Mouse (Mus musculus): ENCODE measurements at regions not wholly inside any gene's neighbourhood (a gene's known extent, or its start where the extent isn't known, plus 50 kb on each side); places are given as distances from the start of the nearest gene placed in this dataset.

GRCm38 (mm10) chr17:64206196-64206718, 125.5 kb downstream of the Pja2 start:
- Histone ChIP-seq H3K9ac (ENCODE audit: control insufficient read depth, low read depth, low read length, poor library complexity, severe bottlenecking) (no peak overlapping the region), H3K79me2 (ENCODE audit: control insufficient read depth, insufficient read depth, low read length, poor library complexity) (no peaks in the 10 kb centered on the region), H3K27me3 (ENCODE audit: control insufficient read depth in 1 of 2, insufficient read depth in 2 of 2, low read length in 2 of 2) (peaks cover 0 to 2% of the 10 kb centered on the region in 2 experiments; a peak in 3 of 4 replicates), H3K27ac (ENCODE audit: control insufficient read depth, low read depth, low read length) (no peak overlapping the region), H3K36me3 (ENCODE audit: control insufficient read depth in 1 of 2, insufficient read depth in 2 of 2, low read length in 2 of 2) (no peaks in the 10 kb centered on the region), H3K4me3 (ENCODE audit: control insufficient read depth in 1 of 2, insufficient read depth in 1 of 2, low read depth in 2 of 2, low read length in 2 of 2) (no peak overlapping the region), H3K4me1 (ENCODE audit: control insufficient read depth in 1 of 2, insufficient read depth in 2 of 2, low read length in 2 of 2) (no peaks in the 10 kb centered on the region), H3K9me3 (replicated peaks; ENCODE audit: insufficient read depth, low read length) (no peaks in the 10 kb centered on the region)
- DNase-seq (ENCODE audit: low read depth, low spot score), result no peak
- no peak for TF ChIP-seq MAZ (IDR thresholded peaks at IDR 0.05; ENCODE audit: low read depth, low read length)
- no peak for TF ChIP-seq CTCF (IDR thresholded peaks at IDR 0.05 in 2 of 3, conservative IDR thresholded peaks at IDR 0.05 in 1 of 3; ENCODE audit: control insufficient read depth in 1 of 3, insufficient read depth in 1 of 3, low read depth in 2 of 3, low read length in 3 of 3, poor library complexity in 1 of 3, severe bottlenecking in 1 of 3)
- TF ChIP-seq EP300 (IDR thresholded peaks at IDR 0.05; ENCODE audit: low read depth in 1 of 2, low read length in 2 of 2), result no peak
- no peak for TF ChIP-seq MAFK (IDR thresholded peaks at IDR 0.05; ENCODE audit: borderline replicate concordance, low read depth, low read length)
- TF ChIP-seq GATA1 (IDR thresholded peaks at IDR 0.05; ENCODE audit: low read depth, low read length), result no peak
- TF ChIP-seq ZMIZ1 (IDR thresholded peaks at IDR 0.05; ENCODE audit: low read depth, low read length), result no peak
- TF ChIP-seq BHLHE40 (IDR thresholded peaks at IDR 0.05; ENCODE audit: borderline replicate concordance, low read depth, low read length), result no peak
- TF ChIP-seq MYB (IDR thresholded peaks at IDR 0.05; ENCODE audit: low read depth, low read length), result no peak
- no peak for TF ChIP-seq TBP (IDR thresholded peaks at IDR 0.05; ENCODE audit: low read depth, low read length)
- no peak for TF ChIP-seq NELFE (IDR thresholded peaks at IDR 0.05; ENCODE audit: low read depth, low read length)
- TF ChIP-seq MXI1 (IDR thresholded peaks at IDR 0.05; ENCODE audit: low read depth, low read length), result no peak
- no peak for TF ChIP-seq CHD2 (IDR thresholded peaks at IDR 0.05; ENCODE audit: low read length)
- TF ChIP-seq RCOR1 (IDR thresholded peaks at IDR 0.05; ENCODE audit: low read depth, low read length), result no peak
- no peak for TF ChIP-seq MAX (IDR thresholded peaks at IDR 0.05; ENCODE audit: low read length)
- no peak for TF ChIP-seq POLR2AphosphoS5 (IDR thresholded peaks at IDR 0.05; ENCODE audit: borderline replicate concordance, low read depth, low read length)
- TF ChIP-seq POLR2AphosphoS2 (IDR thresholded peaks at IDR 0.05; ENCODE audit: low read length), result no peak

GRCm38 (mm10) chr17:64203611-64204010, 128.1 kb downstream of the Pja2 start:
- no peaks in the 10 kb centered on the region for H3K36me3 ChIP-seq (ENCODE audit: control insufficient read depth in 1 of 2, insufficient read depth in 2 of 2, low read length in 2 of 2)
- no peak overlapping the region for H3K27ac ChIP-seq (ENCODE audit: control insufficient read depth, low read depth, low read length)
- no peaks in the 10 kb centered on the region for H3K9me3 ChIP-seq (replicated peaks; ENCODE audit: insufficient read depth, low read length)
- H3K4me1 ChIP-seq (ENCODE audit: control insufficient read depth in 1 of 2, insufficient read depth in 2 of 2, low read length in 2 of 2), result no peaks in the 10 kb centered on the region
- H3K27me3 ChIP-seq (ENCODE audit: control insufficient read depth in 1 of 2, insufficient read depth in 2 of 2, low read length in 2 of 2), result no peaks in the 10 kb centered on the region; a peak in 3 of 4 replicates
- no peak overlapping the region for H3K4me3 ChIP-seq (ENCODE audit: control insufficient read depth in 1 of 2, insufficient read depth in 1 of 2, low read depth in 2 of 2, low read length in 2 of 2)
- H3K79me2 ChIP-seq (ENCODE audit: control insufficient read depth, insufficient read depth, low read length, poor library complexity), result no peaks in the 10 kb centered on the region
- TF ChIP-seq KAT2A (conservative IDR thresholded peaks at IDR 0.05; ENCODE audit: low read depth, low read length), result no peak
- TF ChIP-seq NRF1 (IDR thresholded peaks at IDR 0.05; ENCODE audit: insufficient read depth, low read depth, low read length, poor library complexity, severe bottlenecking), result no peak
- TF ChIP-seq NELFE (IDR thresholded peaks at IDR 0.05; ENCODE audit: low read depth, low read length), result no peak
- no peak for TF ChIP-seq MAX (IDR thresholded peaks at IDR 0.05; ENCODE audit: low read length)
- no peak for TF ChIP-seq TCF12 (IDR thresholded peaks at IDR 0.05; ENCODE audit: low read depth, low read length)
- TF ChIP-seq SIN3A (IDR thresholded peaks at IDR 0.05; ENCODE audit: low read length), result no peak
- no peak for TF ChIP-seq UBTF (IDR thresholded peaks at IDR 0.05; ENCODE audit: borderline replicate concordance, insufficient read depth, low read depth, low read length)
- no peak for TF ChIP-seq CHD2 (IDR thresholded peaks at IDR 0.05; ENCODE audit: low read length)
- TF ChIP-seq ZMIZ1 (IDR thresholded peaks at IDR 0.05; ENCODE audit: low read depth, low read length), result no peak
- no peak for TF ChIP-seq MXI1 (IDR thresholded peaks at IDR 0.05; ENCODE audit: low read depth, low read length)
- TF ChIP-seq E2F4 (IDR thresholded peaks at IDR 0.05; ENCODE audit: borderline replicate concordance, low read depth, low read length), result no peak
- TF ChIP-seq POLR2AphosphoS2 (IDR thresholded peaks at IDR 0.05; ENCODE audit: low read length), result no peak
- no peak for TF ChIP-seq ETS1 (IDR thresholded peaks at IDR 0.05; ENCODE audit: low read depth, low read length)
- TF ChIP-seq EP300 (IDR thresholded peaks at IDR 0.05; ENCODE audit: low read depth in 1 of 2, low read length in 2 of 2), result no peak
- H3K9ac ChIP-seq (ENCODE audit: control insufficient read depth, low read depth, low read length, poor library complexity, severe bottlenecking), result no peak overlapping the region
- no peak for DNase-seq (ENCODE audit: low read depth, low spot score)

Measured in MEL (cell line).